Mouse (Mus musculus) ES-Bruce4 (cell line): ENCODE measurements around the gene Sema5a. TPM values are rescaled to one million over a fixed set of nuclear protein-coding genes. Genes with fewer than 3 reads are reported as not detected.
"Not testable (repeated sequence)": the region's sequence is repeated elsewhere in the genome, so short reads cannot be mapped to it uniquely, and the experiment has no call there.

Experiments used
- H3K27ac ChIP-seq: 2 replicates; pipeline ENCODE4 v1.5.1; 2012; ENCODE audit warnings: low read length, inconsistent platforms; ENCODE audit not compliant: insufficient read depth
- H3K27me3 ChIP-seq: 2 replicates; pipeline ENCODE4 v1.6.1; 2012; ENCODE audit warnings: mild to moderate bottlenecking, low read length, inconsistent platforms; ENCODE audit not compliant: control insufficient read depth, poor library complexity, insufficient read depth, severe bottlenecking
- H3K36me3 ChIP-seq: 2 replicates; pipeline ENCODE4 v1.6.1; 2012; ENCODE audit warnings: inconsistent platforms, mild to moderate bottlenecking, low read length, moderate library complexity; ENCODE audit not compliant: control insufficient read depth, poor library complexity, insufficient read depth, severe bottlenecking
- H3K4me1 ChIP-seq: one replicate; pipeline ENCODE4 v1.8.1; 2011; ENCODE audit warnings: low read length; ENCODE audit not compliant: control insufficient read depth, insufficient read depth
- H3K4me3 ChIP-seq: 2 replicates; pipeline ENCODE4 v1.5.1; 2011; ENCODE audit warnings: low read depth, mild to moderate bottlenecking, low read length
- H3K9ac ChIP-seq: 2 replicates; pipeline ENCODE4 v1.6.1; 2012; ENCODE audit warnings: low read depth, mild to moderate bottlenecking, inconsistent platforms; ENCODE audit not compliant: poor library complexity, severe bottlenecking
- H3K9me3 ChIP-seq: replicated peaks from 2 replicates; pipeline ENCODE4 v1.6.1; 2012; ENCODE audit warnings: mild to moderate bottlenecking, low read length, inconsistent platforms; ENCODE audit not compliant: control insufficient read depth, poor library complexity, insufficient read depth, severe bottlenecking
- CTCF ChIP-seq: IDR thresholded peaks from one replicate; pipeline ENCODE4 v1.8.1; 2011; ENCODE audit warnings: low read depth, low read length
- EP300 ChIP-seq: IDR thresholded peaks from 2 replicates; pipeline ENCODE4 v1.6.1; 2011; ENCODE audit warnings: low read depth, low read length; ENCODE audit not compliant: insufficient read depth
- POLR2A ChIP-seq: IDR thresholded peaks from one replicate; pipeline ENCODE4 v1.8.1; 2011; ENCODE audit warnings: low read length; ENCODE audit not compliant: insufficient read depth
- polyA plus RNA-seq: library from polyadenylated mRNA; stranded (reverse); fragments of >200 nt; gene quantifications from 2 replicates; pipeline ENCODE4 v1.2.4, GENCODE M21; 2011; ENCODE audit warnings: low read depth; ENCODE audit not compliant: missing spikeins, insufficient read depth, insufficient read length

Sema5a gene
- polyA plus RNA-seq: 2.8 and 2.9 TPM in 2 replicates

- H3K9me3 ChIP-seq: no peaks in the 10 kb centered on the region
- no peak within 1 kb of the TSS for H3K27ac ChIP-seq
- peak within 1 kb of the TSS; percentile 79 for H3K9ac ChIP-seq
- no peaks in the 10 kb centered on the region for H3K4me1 ChIP-seq
- no peaks in the 10 kb centered on the region for H3K36me3 ChIP-seq
- H3K27me3 ChIP-seq: no peaks in the 10 kb centered on the region
- TF ChIP-seq POLR2A: no peak
- TF ChIP-seq EP300: no peak
- TF ChIP-seq CTCF: no peak
- H3K4me3 ChIP-seq: peak within 1 kb of the TSS; percentile 79
Measured at GRCm38 (mm10) chr15:32244344-32244955, at the start of gene Sema5a. Sema5a (plus strand) TSS chr15:32244810.

- H3K9ac ChIP-seq: no peak overlapping the region
- no peaks in the 10 kb centered on the region for H3K9me3 ChIP-seq
- H3K27me3 ChIP-seq: no peaks in the 10 kb centered on the region
- TF ChIP-seq CTCF (no peak), POLR2A (no peak), EP300 (no peak)
- H3K4me1 ChIP-seq: no peaks in the 10 kb centered on the region
- no peak overlapping the region for H3K27ac ChIP-seq
- no peaks in the 10 kb centered on the region for H3K36me3 ChIP-seq
- no peak overlapping the region for H3K4me3 ChIP-seq
Measured at GRCm38 (mm10) chr15:32198076-32198475, 46.5 kb upstream of the Sema5a start.

GRCm38 (mm10) chr15:32198561-32198960 lies 46.0 kb upstream of the Sema5a start:
- Histone ChIP-seq H3K27ac (no peak overlapping the region), H3K4me3 (no peak overlapping the region), H3K36me3 (no peaks in the 10 kb centered on the region), H3K27me3 (no peaks in the 10 kb centered on the region), H3K9me3 (no peaks in the 10 kb centered on the region), H3K4me1 (no peaks in the 10 kb centered on the region), H3K9ac (no peak overlapping the region)
- TF ChIP-seq POLR2A (no peak), EP300 (no peak), CTCF (no peak)

GRCm38 (mm10) chr15:32203242-32203641 lies 41.4 kb upstream of the Sema5a start:
- Histone ChIP-seq H3K9ac (no peak overlapping the region), H3K4me3 (no peak overlapping the region), H3K36me3 (no peaks in the 10 kb centered on the region), H3K27ac (no peak overlapping the region), H3K4me1 (no peaks in the 10 kb centered on the region), H3K9me3 (no peaks in the 10 kb centered on the region), H3K27me3 (no peaks in the 10 kb centered on the region)
- TF ChIP-seq EP300 (no peak), POLR2A (no peak), CTCF (no peak)

GRCm38 (mm10) chr15:32204908-32205307 lies 39.7 kb upstream of the Sema5a start:
- Histone ChIP-seq H3K4me3 (no peak overlapping the region), H3K9ac (no peak overlapping the region), H3K4me1 (no peaks in the 10 kb centered on the region), H3K36me3 (no peaks in the 10 kb centered on the region), H3K27me3 (no peaks in the 10 kb centered on the region), H3K9me3 (no peaks in the 10 kb centered on the region), H3K27ac (no peak overlapping the region)
- no peak for TF ChIP-seq POLR2A
- no peak for TF ChIP-seq CTCF
- TF ChIP-seq EP300: no peak

- H3K27me3 ChIP-seq, H3K4me1 ChIP-seq: not testable (repeated sequence)
Measured at GRCm38 (mm10) chr15:32214687-32215086, 29.9 kb upstream of the Sema5a start.

GRCm38 (mm10) chr15:32223028-32223427 lies 21.6 kb upstream of the Sema5a start:
- Histone ChIP-seq H3K36me3 (no peaks in the 10 kb centered on the region), H3K9ac (no peak overlapping the region), H3K4me3 (no peak overlapping the region), H3K27me3 (no peaks in the 10 kb centered on the region), H3K9me3 (no peaks in the 10 kb centered on the region), H3K4me1 (no peaks in the 10 kb centered on the region), H3K27ac (no peak overlapping the region)
- TF ChIP-seq EP300 (no peak), POLR2A (no peak), CTCF (no peak)

More at GRCm38 (mm10) chr15:32214687-32215086, 29.9 kb upstream of the Sema5a start:
- H3K27ac ChIP-seq, H3K4me3 ChIP-seq, H3K9ac ChIP-seq, H3K36me3 ChIP-seq, H3K9me3 ChIP-seq: not testable (repeated sequence)
